Mouse (Mus musculus) MEL (cell line): ENCODE measurements around the gene Itpr3. TPM values are rescaled to one million over a fixed set of nuclear protein-coding genes. Genes with fewer than 3 reads are reported as not detected.

ENCODE experiments used
- DNase-seq: peaks from one replicate; pipeline ENCODE4 v3.0.0; 2011; ENCODE audit warnings: low read depth, low spot score
- H3K27ac ChIP-seq: 2 replicates; pipeline ENCODE4 v1.5.1; 2012; ENCODE audit warnings: low read depth, mild to moderate bottlenecking, control low read depth, low read length, moderate library complexity; ENCODE audit not compliant: control insufficient read depth
- H3K27me3 ChIP-seq, 2 experiments: fragments of 150-350 bp in 1 of 2; sonication (generic) in 1 of 2; 2 replicates each; pipeline ENCODE4 v1.6.1; 2012; ENCODE audit warnings: low read length in 2 of 2, mild to moderate bottlenecking in 2 of 2, improper control_type of control experiment in 1 of 2, moderate library complexity in 1 of 2; ENCODE audit not compliant: insufficient read depth in 2 of 2, control insufficient read depth in 1 of 2
- H3K36me3 ChIP-seq, 2 experiments: 2 replicates each; pipeline ENCODE4 v1.6.1; 2012 to 2014; ENCODE audit warnings: low read length in 2 of 2, improper control_type of control experiment in 1 of 2, inconsistent platforms in 1 of 2, mild to moderate bottlenecking in 1 of 2; ENCODE audit not compliant: insufficient read depth in 2 of 2, control insufficient read depth in 1 of 2
- H3K4me1 ChIP-seq, 2 experiments: fragments of 150-350 bp in 1 of 2; sonication (generic) in 1 of 2; 2 replicates each; pipeline ENCODE4 v1.6.1; 2012; ENCODE audit warnings: low read length in 2 of 2, improper control_type of control experiment in 1 of 2, mild to moderate bottlenecking in 1 of 2; ENCODE audit not compliant: insufficient read depth in 2 of 2, control insufficient read depth in 1 of 2
- H3K4me3 ChIP-seq, 2 experiments: fragments of 150-350 bp in 1 of 2; sonication (generic) in 1 of 2; 2 replicates each; pipeline ENCODE4 v1.5.1; 2012; ENCODE audit warnings: low read depth in 2 of 2, low read length in 2 of 2, mild to moderate bottlenecking in 2 of 2, moderate library complexity in 2 of 2, control low read depth in 1 of 2, improper control_type of control experiment in 1 of 2; ENCODE audit not compliant: control insufficient read depth in 1 of 2, insufficient read depth in 1 of 2
- H3K79me2 ChIP-seq: 2 replicates; pipeline ENCODE4 v1.6.1; 2012; ENCODE audit warnings: mild to moderate bottlenecking, low read length, moderate library complexity; ENCODE audit not compliant: control insufficient read depth, poor library complexity, insufficient read depth
- H3K9ac ChIP-seq: 2 replicates; pipeline ENCODE4 v1.6.1; 2012; ENCODE audit warnings: low read depth, mild to moderate bottlenecking, control low read depth, low read length, moderate library complexity; ENCODE audit not compliant: control insufficient read depth, poor library complexity, severe bottlenecking
- H3K9me3 ChIP-seq: fragments of 150-350 bp; sonication (generic); replicated peaks from 2 replicates; pipeline ENCODE4 v1.6.1; 2012; ENCODE audit warnings: mild to moderate bottlenecking, low read length, improper control_type of control experiment, moderate library complexity; ENCODE audit not compliant: insufficient read depth
- BHLHE40 ChIP-seq: IDR thresholded peaks from 2 replicates; pipeline ENCODE4 v1.6.1; 2012; ENCODE audit warnings: low read depth, mild to moderate bottlenecking, inconsistent platforms, low read length, improper control_type of control experiment, borderline replicate concordance
- CHD1 ChIP-seq: IDR thresholded peaks from 2 replicates; pipeline ENCODE4 v1.6.1; 2012; ENCODE audit warnings: low read depth, mild to moderate bottlenecking, inconsistent platforms, low read length, improper control_type of control experiment
- E2F4 ChIP-seq: IDR thresholded peaks from 2 replicates; pipeline ENCODE4 v1.6.1; 2011; ENCODE audit warnings: low read depth, low read length, improper control_type of control experiment, borderline replicate concordance
- EP300 ChIP-seq, 2 experiments: IDR thresholded peaks; 2 replicates each; pipeline ENCODE4 v1.6.1; 2011; ENCODE audit warnings: improper control_type of control experiment in 2 of 2, low read length in 2 of 2, low read depth in 1 of 2, mild to moderate bottlenecking in 1 of 2
- ETS1 ChIP-seq: IDR thresholded peaks from 2 replicates; pipeline ENCODE4 v1.6.1; 2012; ENCODE audit warnings: low read depth, mild to moderate bottlenecking, inconsistent platforms, low read length, improper control_type of control experiment, moderate library complexity
- GABPA ChIP-seq: IDR thresholded peaks from 2 replicates; pipeline ENCODE4 v1.6.1; 2012; ENCODE audit warnings: low read depth, mild to moderate bottlenecking, inconsistent platforms, low read length, improper control_type of control experiment, moderate library complexity
- HCFC1 ChIP-seq: IDR thresholded peaks from 2 replicates; pipeline ENCODE4 v1.6.1; 2012; ENCODE audit warnings: low read depth, mild to moderate bottlenecking, inconsistent platforms, low read length, improper control_type of control experiment, moderate library complexity
- MAX ChIP-seq: IDR thresholded peaks from 2 replicates; pipeline ENCODE4 v1.6.1; 2011; ENCODE audit warnings: low read length, improper control_type of control experiment
- POLR2A ChIP-seq, 2 experiments: IDR thresholded peaks; 2 replicates each; pipeline ENCODE4 v1.6.1; 2011 to 2012; ENCODE audit warnings: low read length in 2 of 2, mild to moderate bottlenecking in 2 of 2, control low read depth in 1 of 2, improper control_type of control experiment in 1 of 2, low read depth in 1 of 2, moderate library complexity in 1 of 2; ENCODE audit not compliant: control insufficient read depth in 1 of 2, insufficient read depth in 1 of 2, poor library complexity in 1 of 2
- POLR2AphosphoS5 ChIP-seq: IDR thresholded peaks from 2 replicates; pipeline ENCODE4 v1.6.1; 2012; ENCODE audit warnings: low read depth, borderline replicate concordance, mild to moderate bottlenecking, inconsistent platforms, low read length, moderate library complexity, mixed read lengths
- RAD21 ChIP-seq: IDR thresholded peaks from 2 replicates; pipeline ENCODE4 v1.6.1; 2011; ENCODE audit warnings: mild to moderate bottlenecking, low read depth, low read length, improper control_type of control experiment
- RCOR1 ChIP-seq: IDR thresholded peaks from 2 replicates; pipeline ENCODE4 v1.6.1; 2012; ENCODE audit warnings: low read depth, mild to moderate bottlenecking, inconsistent platforms, low read length, improper control_type of control experiment
- TAL1 ChIP-seq: IDR thresholded peaks from 2 replicates; pipeline ENCODE4 v1.6.1; 2012; ENCODE audit warnings: mild to moderate bottlenecking, inconsistent platforms, low read length, moderate library complexity, mixed read lengths
- USF1 ChIP-seq: IDR thresholded peaks from 2 replicates; pipeline ENCODE4 v1.6.1; 2014; ENCODE audit warnings: low read depth, mild to moderate bottlenecking, inconsistent platforms, low read length, improper control_type of control experiment, moderate library complexity
- ZC3H11A ChIP-seq: IDR thresholded peaks from 2 replicates; pipeline ENCODE4 v1.6.1; 2012; ENCODE audit warnings: low read depth, mild to moderate bottlenecking, inconsistent platforms, low read length, improper control_type of control experiment
- ZKSCAN1 ChIP-seq: IDR thresholded peaks from 2 replicates; pipeline ENCODE4 v1.6.1; 2012; ENCODE audit warnings: low read depth, mild to moderate bottlenecking, inconsistent platforms, low read length, improper control_type of control experiment, moderate library complexity
- ZMIZ1 ChIP-seq: IDR thresholded peaks from 2 replicates; pipeline ENCODE4 v1.6.1; 2012; ENCODE audit warnings: low read depth, mild to moderate bottlenecking, inconsistent platforms, low read length, improper control_type of control experiment, moderate library complexity
- ZNF384 ChIP-seq: IDR thresholded peaks from 2 replicates; pipeline ENCODE4 v1.6.1; 2012; ENCODE audit warnings: low read depth, mild to moderate bottlenecking, inconsistent platforms, low read length, improper control_type of control experiment
- polyA plus RNA-seq, 2 experiments: library from polyadenylated mRNA; stranded (reverse) in 1 of 2; unstranded in 1 of 2; fragments of >175 nt in 1 of 2; fragments of >200 nt in 1 of 2; gene quantifications; 2 replicates each; pipeline versions ENCODE4 v1.2.1 to v1.2.4; 2012; ENCODE audit warnings: low replicate concordance in 2 of 2, low read depth in 1 of 2; ENCODE audit not compliant: insufficient read length in 2 of 2, insufficient read depth in 1 of 2, missing spikeins in 1 of 2
- total RNA-seq: library from RNA; depleted of rRNA; stranded (reverse); fragments of 300-350 nt; gene quantifications from 2 replicates; pipeline ENCODE4 v1.2.3, GENCODE M21; 2012

Gene Itpr3
- total and polyA plus RNA-seq, 3 experiments: 7.3 to 11.4 TPM; not detected in 1

GRCm38 (mm10) chr17:27130246-27130645 lies 73.1 kb downstream of the Itpr3 start:
- Histone ChIP-seq H3K27me3 (no peaks in the 10 kb centered on the region), H3K4me3 (no peak overlapping the region), H3K4me1 (peaks cover 0 to 12% of the 10 kb centered on the region in 2 experiments; a peak in 2 of 4 replicates), H3K9me3 (no peaks in the 10 kb centered on the region), H3K27ac (no peak overlapping the region), H3K9ac (no peak overlapping the region), H3K36me3 (peaks cover 0 to 6% of the 10 kb centered on the region in 2 experiments; a peak in 1 of 4 replicates)
- no peak for DNase-seq
- no peak for TF ChIP-seq POLR2AphosphoS5
- no peak for TF ChIP-seq RAD21
- no peak for TF ChIP-seq POLR2A (IDR thresholded peaks at IDR 0.05; ENCODE audit: control insufficient read depth in 1 of 2, insufficient read depth in 1 of 2, low read depth in 1 of 2, low read length in 2 of 2, poor library complexity in 1 of 2)
- no peak for TF ChIP-seq TAL1
- no peak for TF ChIP-seq ETS1
- no peak for TF ChIP-seq EP300 (IDR thresholded peaks at IDR 0.05; ENCODE audit: low read depth in 1 of 2, low read length in 2 of 2)
- TF ChIP-seq, all 39 proteins: peak for 0
- H3K79me2 ChIP-seq: peaks cover 7% of the 10 kb centered on the region

DNA sequence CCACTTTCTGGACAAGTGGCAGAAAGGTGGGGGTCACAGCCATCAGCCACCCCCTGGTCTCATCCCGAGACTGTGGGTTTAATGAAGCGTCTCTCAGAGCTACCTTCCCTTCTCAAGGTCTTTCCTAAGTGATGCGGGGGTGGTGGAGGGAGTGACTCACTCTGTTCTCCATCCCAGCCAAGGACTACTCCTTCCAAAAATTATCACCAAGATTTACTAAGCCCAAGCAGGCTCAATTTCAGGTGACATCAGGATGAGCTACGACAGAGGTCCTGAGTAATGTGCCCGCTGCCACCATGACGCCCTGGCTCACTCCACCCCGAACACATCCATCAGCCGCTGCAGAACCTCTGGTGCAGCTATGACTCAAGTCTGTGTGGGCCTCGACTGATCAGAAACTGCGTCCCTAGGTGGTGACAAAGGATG lies 74.1 kb downstream of the Itpr3 start:
- no peak overlapping the region for H3K4me3 ChIP-seq
- no peak for TF ChIP-seq ZNF384
- TF ChIP-seq MAX: no peak
- DNase-seq: no peak
- no peak overlapping the region for H3K9ac ChIP-seq
- H3K9me3 ChIP-seq: no peaks in the 10 kb centered on the region
- H3K4me1 ChIP-seq: peaks cover 0 to 12% of the 10 kb centered on the region in 2 experiments; a peak in 2 of 4 replicates
- H3K27me3 ChIP-seq: no peaks in the 10 kb centered on the region
- H3K27ac ChIP-seq: no peak overlapping the region
- peaks cover 7% of the 10 kb centered on the region for H3K79me2 ChIP-seq
- H3K36me3 ChIP-seq: peaks cover 0 to 6% of the 10 kb centered on the region in 2 experiments; a peak in 1 of 4 replicates

- H3K36me3 ChIP-seq: peaks cover 0 to 6% of the 10 kb centered on the region in 2 experiments; a peak in 1 of 4 replicates
- TF ChIP-seq RCOR1: no peak
- TF ChIP-seq USF1: no peak
- TF ChIP-seq POLR2AphosphoS5: no peak
- TF ChIP-seq POLR2A (IDR thresholded peaks at IDR 0.05; ENCODE audit: control insufficient read depth in 1 of 2, insufficient read depth in 1 of 2, low read depth in 1 of 2, low read length in 2 of 2, poor library complexity in 1 of 2): no peak
- TF ChIP-seq ZNF384: no peak
- TF ChIP-seq RAD21: no peak
- no peak for TF ChIP-seq BHLHE40
- TF ChIP-seq ZKSCAN1: no peak
- TF ChIP-seq MAX: no peak
- no peak for TF ChIP-seq E2F4
- TF ChIP-seq ZC3H11A: no peak
- TF ChIP-seq CHD1: no peak
- TF ChIP-seq ZMIZ1: no peak
- TF ChIP-seq GABPA: no peak
- TF ChIP-seq HCFC1: no peak
- TF ChIP-seq, all 39 proteins: peak for 0
- peaks cover 0 to 12% of the 10 kb centered on the region in 2 experiments; a peak in 2 of 4 replicates for H3K4me1 ChIP-seq
- H3K9ac ChIP-seq: no peak overlapping the region
- DNase-seq: no peak
- H3K27ac ChIP-seq: no peak overlapping the region
- no peak overlapping the region for H3K4me3 ChIP-seq
- peaks cover 7% of the 10 kb centered on the region for H3K79me2 ChIP-seq
- H3K27me3 ChIP-seq: no peaks in the 10 kb centered on the region
- H3K9me3 ChIP-seq: no peaks in the 10 kb centered on the region
These were observed 75.1 kb downstream of the Itpr3 start for GRCm38 (mm10) chr17:27132238-27132637.
